Mouse (Mus musculus) kidney, postnatal 10 days (tissue): ENCODE measurements around the gene Nod1.
A peak's percentile ranks its signal among the peaks of the same experiment; 100 is the strongest.

Experiments used
- DNase-seq: peaks from one replicate; pipeline ENCODE4 v3.0.0; 2021; ENCODE audit warnings: mixed read lengths

Nod1 gene

GRCm38 (mm10) chr6:54972111-54972928, at the start of gene Nod1:
Nod1 (minus strand) TSS chr6:54972612.
- peak; percentile 91 for DNase-seq

GRCm38 (mm10) chr6:55021806-55022205, 49.4 kb upstream of the Nod1 start:
- no peak for DNase-seq

- DNase-seq, result no peak
These were observed 46.0 kb upstream of the Nod1 start for GRCm38 (mm10) chr6:55018417-55018816.

- DNase-seq, result peak; percentile 78
These were observed 44.5 kb upstream of the Nod1 start for GRCm38 (mm10) chr6:55016710-55017583.

- DNase-seq, result peak; percentile 75
These were observed 43.8 kb upstream of the Nod1 start for GRCm38 (mm10) chr6:55016236-55016635.

- no peak for DNase-seq
These were observed 41.8 kb upstream of the Nod1 start for GRCm38 (mm10) chr6:55014184-55014583.

- DNase-seq, result no peak
These were observed 40.1 kb upstream of the Nod1 start for GRCm38 (mm10) chr6:55012516-55012915.

- DNase-seq, result no peak
These were observed 38.1 kb upstream of the Nod1 start for GRCm38 (mm10) chr6:55010330-55011091.

GRCm38 (mm10) chr6:55009391-55010230, 37.2 kb upstream of the Nod1 start:
- DNase-seq, result no peak

- DNase-seq, result no peak
These were observed 36.0 kb upstream of the Nod1 start for GRCm38 (mm10) chr6:55008401-55008800.

- DNase-seq, result no peak
These were observed 31.1 kb upstream of the Nod1 start for GRCm38 (mm10) chr6:55003559-55003958.

- no peak for DNase-seq
These were observed 30.0 kb upstream of the Nod1 start for GRCm38 (mm10) chr6:55002438-55002837.

- DNase-seq, result no peak
These were observed 28.9 kb upstream of the Nod1 start for GRCm38 (mm10) chr6:55001320-55001719.

- peak; percentile 38 for DNase-seq
These were observed 25.3 kb upstream of the Nod1 start for GRCm38 (mm10) chr6:54997726-54998125.

GRCm38 (mm10) chr6:54996361-54996760, 23.9 kb upstream of the Nod1 start:
- DNase-seq, result no peak

GRCm38 (mm10) chr6:54992734-54993260, 20.4 kb upstream of the Nod1 start, which contains the start of gene Ggct:
Ggct (minus strand) TSS chr6:54992950.
- DNase-seq, result peak; percentile 97

GRCm38 (mm10) chr6:54992141-54992540, 19.7 kb upstream of the Nod1 start:
- DNase-seq, result no peak

- DNase-seq, result no peak
These were observed 18.8 kb upstream of the Nod1 start for GRCm38 (mm10) chr6:54991189-54991588.

- DNase-seq, result no peak
These were observed 15.7 kb upstream of the Nod1 start for GRCm38 (mm10) chr6:54988141-54988540.

- no peak for DNase-seq
These were observed 11.7 kb upstream of the Nod1 start for GRCm38 (mm10) chr6:54984096-54984495.

GRCm38 (mm10) chr6:54983526-54984050, 11.2 kb upstream of the Nod1 start:
- no peak for DNase-seq
